Mouse (Mus musculus): Measurements from ENCODE around the gene Asphd2. TPM values are rescaled to one million over a fixed set of nuclear protein-coding genes. Genes with fewer than 3 reads are reported as not detected.
A peak's percentile ranks its signal among the peaks of the same experiment; 100 is the strongest.

The Asphd2 gene
- polyA plus RNA-seq, 1 experiment from 2014 or later, result not detected

GRCm38 (mm10) chr5:112378716-112379115, 15.9 kb downstream of the Asphd2 start:
- Histone ChIP-seq H3K36me3 (ENCODE audit: inconsistent target) (peaks cover 40% of the 10 kb centered on the region; the same call in 1 of the 2 replicates), H3K4me3 (ENCODE audit: inconsistent target) (no peak overlapping the region), H3K79me2 (ENCODE audit: inconsistent target) (no peaks in the 10 kb centered on the region), H3K27ac (no peak overlapping the region)
- whole genome bisulfite sequencing (ENCODE audit: missing documents), result 98% methylated on average over 6 of the region's 6 CpGs

- Histone ChIP-seq H3K27ac (no peak overlapping the region), H3K79me2 (ENCODE audit: inconsistent target) (no peaks in the 10 kb centered on the region), H3K36me3 (ENCODE audit: inconsistent target) (peaks cover 54% of the 10 kb centered on the region; the same call in 1 of the 2 replicates), H3K4me3 (ENCODE audit: inconsistent target) (no peak overlapping the region)
- 100% methylated on average over 1 of the region's 1 CpGs for WGBS (ENCODE audit: missing documents)
Measured at GRCm38 (mm10) chr5:112377380-112377779, 17.3 kb downstream of the Asphd2 start.

DNA sequence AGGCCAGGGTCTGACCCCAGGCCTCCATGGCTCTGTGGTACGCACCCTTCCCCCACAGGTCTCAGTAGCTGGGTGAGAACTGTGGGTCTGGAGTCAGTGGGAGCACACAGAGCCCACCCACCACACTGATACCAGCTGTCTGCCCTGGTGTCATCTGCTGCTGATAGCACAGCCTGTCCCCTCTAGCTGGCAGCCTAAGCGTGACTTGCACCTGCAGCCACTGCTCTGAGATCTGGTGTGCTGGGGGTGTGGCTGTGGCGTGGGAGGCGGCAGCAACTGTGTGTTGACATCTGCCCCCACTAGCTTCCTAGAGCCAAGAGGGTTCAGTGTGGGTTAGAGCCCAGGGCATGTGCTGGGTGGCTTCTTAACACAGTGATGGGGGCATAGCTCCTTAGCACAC, 18.6 kb downstream of the Asphd2 start:
- Histone ChIP-seq H3K36me3 (ENCODE audit: inconsistent target) (peaks cover 66% of the 10 kb centered on the region; the same call in 1 of the 2 replicates), H3K79me2 (ENCODE audit: inconsistent target) (no peaks in the 10 kb centered on the region), H3K27ac (no peak overlapping the region), H3K4me3 (ENCODE audit: inconsistent target) (no peak overlapping the region)
- WGBS (ENCODE audit: missing documents), result 88% methylated on average over 4 of the region's 4 CpGs

GRCm38 (mm10) chr5:112371933-112372332, 22.7 kb downstream of the Asphd2 start:
- 97% methylated on average over 7 of the region's 7 CpGs for WGBS (ENCODE audit: missing documents)
- H3K36me3 ChIP-seq (ENCODE audit: inconsistent target), result peaks cover 88% of the 10 kb centered on the region; the same call in 1 of the 2 replicates
- no peak overlapping the region for H3K27ac ChIP-seq
- H3K79me2 ChIP-seq (ENCODE audit: inconsistent target), result no peaks in the 10 kb centered on the region
- H3K4me3 ChIP-seq (ENCODE audit: inconsistent target), result no peak overlapping the region

DNA sequence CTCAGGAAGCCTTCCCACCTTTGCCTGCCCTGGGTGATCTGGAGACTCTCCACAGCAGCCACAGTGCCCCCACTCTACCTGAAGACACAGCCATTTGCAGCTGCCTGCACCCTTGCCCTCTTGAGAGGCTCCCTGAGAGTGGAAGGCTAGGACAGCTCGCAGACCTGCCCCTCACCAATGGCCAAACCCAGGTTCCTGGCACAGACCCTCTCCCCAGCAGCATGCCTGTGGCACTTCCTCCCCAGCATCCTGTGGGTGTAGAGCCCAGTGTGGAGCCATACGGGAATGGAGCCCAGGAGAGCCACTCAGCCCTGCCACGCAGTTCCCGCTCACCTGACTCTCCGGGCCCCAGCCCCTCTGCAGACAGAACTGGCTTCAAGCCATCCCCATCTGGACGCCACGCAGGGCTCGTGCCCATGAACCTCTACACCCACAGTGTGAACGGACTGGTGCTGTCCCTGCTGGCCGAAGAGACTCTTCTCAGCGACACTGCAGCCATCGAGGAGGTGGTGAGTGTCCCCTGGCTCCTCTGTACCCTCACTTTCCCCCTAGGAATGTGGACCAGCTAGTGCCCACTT, 24.3 kb downstream of the Asphd2 start:
- WGBS (ENCODE audit: missing documents), result 98% methylated on average over 12 of the region's 12 CpGs
- peaks cover 88% of the 10 kb centered on the region for H3K36me3 ChIP-seq (ENCODE audit: inconsistent target)
- no peak overlapping the region for H3K27ac ChIP-seq
- H3K4me3 ChIP-seq (ENCODE audit: inconsistent target), result no peak overlapping the region
- no peaks in the 10 kb centered on the region for H3K79me2 ChIP-seq (ENCODE audit: inconsistent target)

DNA sequence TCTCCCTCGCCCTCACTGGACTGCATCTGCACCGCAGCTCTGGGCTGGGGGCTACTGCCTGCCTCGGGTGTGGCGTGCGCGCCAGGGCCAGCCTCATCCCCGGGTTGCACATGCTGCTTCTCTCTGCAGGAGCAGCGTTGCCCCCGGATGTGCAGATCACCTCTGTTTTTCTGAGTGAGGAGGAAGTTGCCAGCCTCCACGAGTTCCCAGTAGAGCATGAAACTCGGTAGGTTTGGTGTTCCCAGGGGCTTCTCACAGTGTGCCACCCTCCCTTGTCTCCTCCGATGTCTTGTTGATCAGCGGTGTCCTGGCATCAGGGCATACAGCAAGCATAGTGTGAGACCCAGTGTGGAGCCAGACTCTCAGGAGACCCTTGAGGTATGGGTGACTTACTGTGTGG, 25.3 kb downstream of the Asphd2 start:
- no peaks in the 10 kb centered on the region for H3K79me2 ChIP-seq (ENCODE audit: inconsistent target)
- no peak overlapping the region for H3K27ac ChIP-seq
- 85% methylated on average over 13 of the region's 13 CpGs for WGBS (ENCODE audit: missing documents)
- peaks cover 88% of the 10 kb centered on the region for H3K36me3 ChIP-seq (ENCODE audit: inconsistent target)
- H3K4me3 ChIP-seq (ENCODE audit: inconsistent target), result no peak overlapping the region

- Histone ChIP-seq H3K27ac (no peak overlapping the region), H3K79me2 (ENCODE audit: inconsistent target) (no peaks in the 10 kb centered on the region), H3K36me3 (ENCODE audit: inconsistent target) (peaks cover 88% of the 10 kb centered on the region), H3K4me3 (ENCODE audit: inconsistent target) (no peak overlapping the region)
- 92% methylated on average over 10 of the region's 10 CpGs for WGBS (ENCODE audit: missing documents)
Measured at GRCm38 (mm10) chr5:112368666-112369065, 26.0 kb downstream of the Asphd2 start.

DNA sequence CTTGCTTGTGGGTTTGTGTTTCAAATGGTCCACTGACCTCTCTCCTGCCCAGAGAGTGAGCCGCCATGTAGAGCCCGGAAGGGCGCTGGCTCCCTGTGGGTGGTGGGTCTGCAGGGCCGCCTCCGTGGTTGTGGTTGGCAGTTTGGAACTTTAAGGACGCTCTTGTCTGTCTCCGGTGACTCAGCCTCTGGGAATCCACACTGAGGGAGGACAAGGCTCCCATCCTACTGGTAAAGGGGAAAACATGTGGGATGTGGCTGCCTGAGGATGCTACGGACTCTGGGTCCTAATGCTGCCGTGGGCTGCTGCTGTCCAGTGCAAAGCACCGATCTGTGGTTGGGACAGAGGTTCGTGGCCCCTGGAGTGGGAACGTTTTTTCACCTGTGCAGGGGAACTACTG, 26.7 kb downstream of the Asphd2 start:
- 79% methylated on average over 12 of the region's 12 CpGs for WGBS (ENCODE audit: missing documents)
- Histone ChIP-seq H3K79me2 (ENCODE audit: inconsistent target) (no peaks in the 10 kb centered on the region), H3K27ac (no peak overlapping the region), H3K36me3 (ENCODE audit: inconsistent target) (peaks cover 88% of the 10 kb centered on the region), H3K4me3 (ENCODE audit: inconsistent target) (no peak overlapping the region)

- 89% methylated on average over 4 of the region's 4 CpGs for WGBS (ENCODE audit: missing documents)
- Histone ChIP-seq H3K27ac (no peak overlapping the region), H3K36me3 (ENCODE audit: inconsistent target) (peaks cover 85% of the 10 kb centered on the region)
Measured at GRCm38 (mm10) chr5:112367338-112367737, 27.3 kb downstream of the Asphd2 start.

DNA sequence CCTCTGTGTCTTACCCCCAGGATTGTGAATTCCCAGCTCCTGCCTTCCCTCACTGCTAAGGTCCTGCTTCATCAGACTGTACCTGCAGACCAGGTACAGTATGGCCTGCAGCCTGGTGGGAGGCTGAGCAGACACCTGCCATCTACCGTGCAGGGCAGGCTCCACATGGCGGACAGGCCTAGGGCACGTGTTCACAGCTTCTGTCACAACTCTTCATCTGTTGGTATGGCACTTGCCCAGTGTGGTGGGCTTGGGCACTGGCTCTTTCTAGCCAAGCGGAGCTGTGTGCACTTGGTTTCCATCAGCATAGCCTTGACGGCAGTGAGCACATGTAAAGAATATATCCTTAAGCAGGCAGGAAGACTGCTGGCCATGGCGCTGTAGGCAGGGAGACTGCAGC, 27.8 kb downstream of the Asphd2 start:
- WGBS (ENCODE audit: missing documents), result 94% methylated on average over 6 of the region's 6 CpGs
- Histone ChIP-seq H3K4me3 (ENCODE audit: inconsistent target) (no peak overlapping the region), H3K27ac (no peak overlapping the region), H3K79me2 (ENCODE audit: inconsistent target) (no peaks in the 10 kb centered on the region), H3K36me3 (ENCODE audit: inconsistent target) (peaks cover 85% of the 10 kb centered on the region)

More at GRCm38 (mm10) chr5:112367338-112367737, 27.3 kb downstream of the Asphd2 start:
- Histone ChIP-seq H3K4me3 (ENCODE audit: inconsistent target) (no peak overlapping the region), H3K79me2 (ENCODE audit: inconsistent target) (no peaks in the 10 kb centered on the region)

- H3K27ac ChIP-seq, result no peak overlapping the region
- H3K79me2 ChIP-seq (ENCODE audit: inconsistent target), result no peaks in the 10 kb centered on the region
- H3K36me3 ChIP-seq (ENCODE audit: inconsistent target), result peaks cover 63% of the 10 kb centered on the region
- WGBS (ENCODE audit: missing documents), result 93% methylated on average over 10 of the region's 10 CpGs
- no peak overlapping the region for H3K4me3 ChIP-seq (ENCODE audit: inconsistent target)
Measured at GRCm38 (mm10) chr5:112364184-112364797, 30.4 kb downstream of the Asphd2 start.

- 100% methylated on average over 3 of the region's 3 CpGs for WGBS (ENCODE audit: missing documents)
- H3K27ac ChIP-seq, result no peak overlapping the region
- H3K36me3 ChIP-seq (ENCODE audit: inconsistent target), result peaks cover 43% of the 10 kb centered on the region
- no peak overlapping the region for H3K4me3 ChIP-seq (ENCODE audit: inconsistent target)
- no peaks in the 10 kb centered on the region for H3K79me2 ChIP-seq (ENCODE audit: inconsistent target)
Measured at GRCm38 (mm10) chr5:112360077-112360476, 34.6 kb downstream of the Asphd2 start.

DNA sequence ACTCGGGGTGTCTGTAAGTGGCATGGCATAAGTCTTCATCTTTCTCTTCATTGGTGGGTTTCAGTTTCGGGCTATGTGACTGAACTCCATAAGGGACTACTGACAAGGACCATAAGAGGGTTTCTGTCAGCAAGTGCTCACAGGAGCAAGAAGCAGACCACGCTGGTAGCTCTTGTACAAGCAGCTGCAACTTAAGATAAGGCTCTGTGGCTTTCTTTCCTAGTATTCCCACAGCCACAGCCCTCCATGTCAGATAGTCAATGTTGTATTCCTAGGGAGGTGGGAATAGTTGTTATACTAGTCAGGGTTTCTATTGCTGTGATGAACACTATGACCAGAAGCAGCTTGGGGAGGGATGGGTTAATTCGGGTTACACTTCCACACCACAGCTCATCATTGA, 35.1 kb downstream of the Asphd2 start:
- H3K27ac ChIP-seq, result no peak overlapping the region
- no peak overlapping the region for H3K4me3 ChIP-seq (ENCODE audit: inconsistent target)
- 87% methylated on average over 4 of the region's 4 CpGs for WGBS (ENCODE audit: missing documents)
- H3K36me3 ChIP-seq (ENCODE audit: inconsistent target), result peaks cover 40% of the 10 kb centered on the region
- H3K79me2 ChIP-seq (ENCODE audit: inconsistent target), result no peaks in the 10 kb centered on the region

GRCm38 (mm10) chr5:112356322-112356721, 38.3 kb downstream of the Asphd2 start:
- peaks cover 37% of the 10 kb centered on the region for H3K36me3 ChIP-seq (ENCODE audit: inconsistent target)
- WGBS (ENCODE audit: missing documents), result 91% methylated on average over 9 of the region's 9 CpGs
- H3K4me3 ChIP-seq (ENCODE audit: inconsistent target), result no peak overlapping the region

GRCm38 (mm10) chr5:112355910-112356309, 38.8 kb downstream of the Asphd2 start, which contains the start of gene Gm6583:
Gene Gm6583 (minus strand): TSS chr5:112356033.
- WGBS (ENCODE audit: missing documents), result 95% methylated on average over 7 of the region's 13 CpGs
- no peak within 1 kb of the TSS for H3K4me3 ChIP-seq (ENCODE audit: inconsistent target)

More at GRCm38 (mm10) chr5:112356322-112356721, 38.3 kb downstream of the Asphd2 start:
- no peaks in the 10 kb centered on the region for H3K79me2 ChIP-seq (ENCODE audit: inconsistent target)
- no peak overlapping the region for H3K27ac ChIP-seq

More at GRCm38 (mm10) chr5:112355910-112356309, 38.8 kb downstream of the Asphd2 start, which contains the start of gene Gm6583:
- Histone ChIP-seq H3K27ac (peak within 1 kb of the TSS; percentile 31; the same call in 1 of the 2 replicates), H3K36me3 (ENCODE audit: inconsistent target) (peaks cover 41% of the 10 kb centered on the region), H3K79me2 (ENCODE audit: inconsistent target) (no peaks in the 10 kb centered on the region)
